8 mouse cellular contexts compared by ENCODE assay signal in the genomic region with DNA sequence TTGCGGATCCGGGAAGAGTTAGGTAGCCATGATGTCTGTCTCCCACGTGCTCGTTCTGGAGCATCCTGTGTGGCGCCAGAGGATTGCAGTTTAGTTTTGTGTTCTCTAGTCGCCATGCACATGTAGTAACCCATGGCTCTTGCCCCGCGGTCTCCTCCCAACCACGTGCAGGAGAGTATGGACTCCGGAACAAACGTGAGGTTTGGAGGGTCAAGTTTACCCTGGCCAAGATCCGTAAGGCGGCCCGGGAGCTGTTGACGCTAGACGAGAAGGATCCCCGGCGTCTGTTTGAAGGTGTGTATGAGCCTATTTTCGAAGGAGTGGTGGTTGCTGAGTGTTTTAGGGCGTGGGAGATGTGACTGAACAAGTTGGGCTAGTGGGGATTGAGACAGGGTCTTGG. TPM values are rescaled to one million over a fixed set of nuclear protein-coding genes. Genes with fewer than 3 reads are reported as not detected.
DNase-seq lines count a peak whose midpoint lies in the region; ATAC-seq and TF ChIP-seq lines count a peak whose summit lies in the region.

No protein-coding gene starts in this region.

- peak; percentile 53 for ATAC-seq in lung, postnatal 0 days
- ATAC-seq in erythroblast, adult 5-6 weeks (replicated peaks; ENCODE audit: low FRiP score, poor library complexity, severe bottlenecking) = peak; percentile 67
- ATAC-seq in limb, embryonic 14.5 days (ENCODE audit: low FRiP score, low read depth) = peak; percentile 3; the same call in 1 of the 2 replicates
- ATAC-seq in neural tube, embryonic 15.5 days (ENCODE audit: low FRiP score) = peak; percentile 73

- no peak for TF ChIP-seq POLR2A in limb, embryonic 14.5 days (IDR thresholded peaks at IDR 0.05; ENCODE audit: borderline replicate concordance, extremely low read depth, insufficient read depth, insufficient read length)

- no peaks in the 10 kb centered on the region for H3K27me3 ChIP-seq in lung, postnatal 0 days (replicated peaks; ENCODE audit: insufficient read depth, low read length)
- H3K27me3 ChIP-seq in limb, embryonic 14.5 days (ENCODE audit: control insufficient read depth, insufficient read depth, low read length) = no peaks in the 10 kb centered on the region
- H3K27me3 ChIP-seq in neural tube, embryonic 15.5 days (replicated peaks) = no peaks in the 10 kb centered on the region

- peak overlapping the region; percentile 45 for H3K9ac ChIP-seq in lung, postnatal 0 days (replicated peaks; ENCODE audit: low read depth)
- peak overlapping the region; percentile 92 for H3K9ac ChIP-seq in limb, embryonic 14.5 days (ENCODE audit: low read depth, low read length, severe bottlenecking)
- peak overlapping the region; percentile 74 for H3K9ac ChIP-seq in neural tube, embryonic 15.5 days (replicated peaks)

- H3K36me3 ChIP-seq in lung, postnatal 0 days (ENCODE audit: insufficient read depth, low read length) = peaks cover 9% of the 10 kb centered on the region; the same call in 1 of the 2 replicates
- H3K36me3 ChIP-seq in limb, embryonic 14.5 days (ENCODE audit: control insufficient read depth, insufficient read depth, low read length) = peaks cover 52% of the 10 kb centered on the region
- peaks cover 38% of the 10 kb centered on the region for H3K36me3 ChIP-seq in neural tube, embryonic 15.5 days

- H3K4me1 ChIP-seq in lung, postnatal 0 days (ENCODE audit: insufficient read depth, low read depth, low read length) = peaks cover 13% of the 10 kb centered on the region; the same call in 1 of the 2 replicates
- H3K4me1 ChIP-seq in limb, embryonic 14.5 days (ENCODE audit: control insufficient read depth, insufficient read depth, low read length) = peaks cover 3% of the 10 kb centered on the region; the same call in 1 of the 2 replicates
- H3K4me1 ChIP-seq in neural tube, embryonic 15.5 days = peaks cover 23% of the 10 kb centered on the region

- TF ChIP-seq CTCF in lung, postnatal 0 days (IDR thresholded peaks at IDR 0.05) = no peak

- under 1% methylated on average over 20 of the region's 20 CpGs for WGBS in lung, postnatal 0 days
- WGBS in limb, embryonic 14.5 days = under 1% methylated on average over 20 of the region's 20 CpGs
- WGBS in neural tube, embryonic 15.5 days = 3% methylated on average over 20 of the region's 20 CpGs

- peak overlapping the region; percentile 88 for H3K27ac ChIP-seq in lung, postnatal 0 days (ENCODE audit: low read length)
- peak overlapping the region; percentile 95 for H3K27ac ChIP-seq in limb, embryonic 14.5 days (replicated peaks; ENCODE audit: low read depth, low read length)
- H3K27ac ChIP-seq in neural tube, embryonic 15.5 days (replicated peaks) = peak overlapping the region; percentile 95

- H3K4me3 ChIP-seq in lung, postnatal 0 days (ENCODE audit: low read depth, low read length) = peak overlapping the region; percentile 66
- peak overlapping the region; percentile 74 for H3K4me3 ChIP-seq in limb, embryonic 14.5 days (replicated peaks; ENCODE audit: low read length)
- H3K4me3 ChIP-seq in neural tube, embryonic 15.5 days (replicated peaks) = peak overlapping the region; percentile 77

- H3K4me2 ChIP-seq in lung, postnatal 0 days (replicated peaks; ENCODE audit: low read depth, low read length) = peak overlapping the region; percentile 88
- H3K4me2 ChIP-seq in limb, embryonic 14.5 days (replicated peaks; ENCODE audit: low read depth, low read length, severe bottlenecking) = peak overlapping the region; percentile 87
- peak overlapping the region; percentile 78 for H3K4me2 ChIP-seq in neural tube, embryonic 15.5 days

- TF ChIP-seq EP300 in lung, postnatal 0 days (IDR thresholded peaks at IDR 0.05) = no peak

- DNase-seq in lung, postnatal 0 days (ENCODE audit: low spot score) = no peak
- DNase-seq in lung, adult 18-20 months = no peak
- no peak for DNase-seq in limb, embryonic 14.5 days (ENCODE audit: low spot score)
- DNase-seq in cerebellum, postnatal 10 days = no peak
- no peak for DNase-seq in cerebellum, adult 8-10 months
- no peak for DNase-seq in thymus, postnatal 14 days

- no peaks in the 10 kb centered on the region for H3K9me3 ChIP-seq in lung, postnatal 0 days (ENCODE audit: low read length)
- no peaks in the 10 kb centered on the region for H3K9me3 ChIP-seq in limb, embryonic 14.5 days (ENCODE audit: control insufficient read depth, low read length)
- no peaks in the 10 kb centered on the region for H3K9me3 ChIP-seq in neural tube, embryonic 15.5 days (replicated peaks)

RNA-seq across cellular contexts. Expression of a gene that starts 0.7 kb away (rescaled TPM):
- 1,058 and 1,064 TPM in 2 replicates for polyA plus RNA-seq in lung, postnatal 0 days (2015; fragmentation: Nextera tagmentation; extraction: Ambion mirVana)
- 418 and 419 TPM in 2 replicates for total RNA-seq in erythroblast, adult 5-6 weeks (2015; ENCODE audit: low replicate concordance)
- total RNA-seq in erythroblast, adult 5-6 weeks (2017; ENCODE audit: low replicate concordance) = 230 and 442 TPM in 2 replicates
- polyA plus RNA-seq in limb, embryonic 14.5 days (2012; rRNA removed) = 2,914 and 3,913 TPM in 2 replicates
- 1,650 and 1,670 TPM in 2 replicates for polyA plus RNA-seq in limb, embryonic 14.5 days (2014; fragmentation: Nextera tagmentation; extraction: Ambion mirVana)
- polyA plus RNA-seq in neural tube, embryonic 15.5 days (2015; fragmentation: Nextera tagmentation; extraction: Ambion mirVana) = 710 and 932 TPM in 2 replicates

RNA-seq across cellular contexts. Expression of a gene that starts 11.2 kb away (rescaled TPM):
- polyA plus RNA-seq in lung, postnatal 0 days (2015; fragmentation: Nextera tagmentation; extraction: Ambion mirVana) = 39.1 and 43.8 TPM in 2 replicates
- total RNA-seq in erythroblast, adult 5-6 weeks (2015; ENCODE audit: low replicate concordance) = 22.8 and 27.7 TPM in 2 replicates
- total RNA-seq in erythroblast, adult 5-6 weeks (2017; ENCODE audit: low replicate concordance) = 6.1 and 8.4 TPM in 2 replicates
- polyA plus RNA-seq in limb, embryonic 14.5 days (2012; rRNA removed) = 73.9 and 98.7 TPM in 2 replicates
- polyA plus RNA-seq in limb, embryonic 14.5 days (2014; fragmentation: Nextera tagmentation; extraction: Ambion mirVana) = 51.2 and 53.3 TPM in 2 replicates
- polyA plus RNA-seq in neural tube, embryonic 15.5 days (2015; fragmentation: Nextera tagmentation; extraction: Ambion mirVana) = 105 and 110 TPM in 2 replicates

RNA-seq across cellular contexts. Expression of a gene that starts 11.8 kb away (rescaled TPM):
- 155 and 158 TPM in 2 replicates for polyA plus RNA-seq in lung, postnatal 0 days (2015; fragmentation: Nextera tagmentation; extraction: Ambion mirVana)
- total RNA-seq in erythroblast, adult 5-6 weeks (2015; ENCODE audit: low replicate concordance) = 1.2 and 7.9 TPM in 2 replicates
- 1.3 and 3.2 TPM in 2 replicates for total RNA-seq in erythroblast, adult 5-6 weeks (2017; ENCODE audit: low replicate concordance)
- 193 and 271 TPM in 2 replicates for polyA plus RNA-seq in limb, embryonic 14.5 days (2012; rRNA removed)
- polyA plus RNA-seq in limb, embryonic 14.5 days (2014; fragmentation: Nextera tagmentation; extraction: Ambion mirVana) = 273 and 276 TPM in 2 replicates
- 285 and 295 TPM in 2 replicates for polyA plus RNA-seq in neural tube, embryonic 15.5 days (2015; fragmentation: Nextera tagmentation; extraction: Ambion mirVana)

RNA-seq across cellular contexts. Expression of a gene that starts 15.7 kb away (rescaled TPM):
- 4.7 and 5.3 TPM in 2 replicates for polyA plus RNA-seq in lung, postnatal 0 days (2015; fragmentation: Nextera tagmentation; extraction: Ambion mirVana)
- 44.4 and 48.7 TPM in 2 replicates for total RNA-seq in erythroblast, adult 5-6 weeks (2015; ENCODE audit: low replicate concordance)
- total RNA-seq in erythroblast, adult 5-6 weeks (2017; ENCODE audit: low replicate concordance) = 10.7 and 16.3 TPM in 2 replicates
- 1.0 and 1.4 TPM in 2 replicates for polyA plus RNA-seq in limb, embryonic 14.5 days (2012; rRNA removed)
- 1.0 and 1.6 TPM in 2 replicates for polyA plus RNA-seq in limb, embryonic 14.5 days (2014; fragmentation: Nextera tagmentation; extraction: Ambion mirVana)
- polyA plus RNA-seq in neural tube, embryonic 15.5 days (2015; fragmentation: Nextera tagmentation; extraction: Ambion mirVana) = 0.51 and 0.83 TPM in 2 replicates

RNA-seq across cellular contexts. Expression of a gene that starts 27.1 kb away (rescaled TPM):
- 60.3 and 69.0 TPM in 2 replicates for polyA plus RNA-seq in lung, postnatal 0 days (2015; fragmentation: Nextera tagmentation; extraction: Ambion mirVana)
- 0.63 TPM in 1 of 2 replicates, not detected in the other for total RNA-seq in erythroblast, adult 5-6 weeks (2015; ENCODE audit: low replicate concordance)
- 2.1 and 3.6 TPM in 2 replicates for total RNA-seq in erythroblast, adult 5-6 weeks (2017; ENCODE audit: low replicate concordance)
- polyA plus RNA-seq in limb, embryonic 14.5 days (2012; rRNA removed) = 20.2 and 21.0 TPM in 2 replicates
- polyA plus RNA-seq in limb, embryonic 14.5 days (2014; fragmentation: Nextera tagmentation; extraction: Ambion mirVana) = 4.8 and 5.1 TPM in 2 replicates
- 5.6 and 17.2 TPM in 2 replicates for polyA plus RNA-seq in neural tube, embryonic 15.5 days (2015; fragmentation: Nextera tagmentation; extraction: Ambion mirVana)

Comparison
In these comparisons a context has a peak if more than half of its experiments do, and no peak if none do; other contexts are left out.
1. ATAC-seq: peak in every context shown above with its lines; median percentile 73 in neural tube, embryonic 15.5 days; 67 in erythroblast, adult 5-6 weeks; 53 in lung, postnatal 0 days; 3 in limb, embryonic 14.5 days.